Mouse (Mus musculus) cerebellum, adult (tissue): ENCODE results near the gene Epha6.

Experiments used
- ATAC-seq: cut with Nextera tagmentation; 2 replicates; pipeline ENCODE4 v1.9.2; 2017; ENCODE audit warnings: mild to moderate bottlenecking, moderate library complexity, mixed read lengths; ENCODE audit not compliant: insufficient number of reproducible peaks, low FRiP score, low TSS enrichment

Gene Epha6

GRCm38 (mm10) chr16:60266367-60267351 lies 338.7 kb downstream of the Epha6 start:
- ATAC-seq, result no peak

DNA sequence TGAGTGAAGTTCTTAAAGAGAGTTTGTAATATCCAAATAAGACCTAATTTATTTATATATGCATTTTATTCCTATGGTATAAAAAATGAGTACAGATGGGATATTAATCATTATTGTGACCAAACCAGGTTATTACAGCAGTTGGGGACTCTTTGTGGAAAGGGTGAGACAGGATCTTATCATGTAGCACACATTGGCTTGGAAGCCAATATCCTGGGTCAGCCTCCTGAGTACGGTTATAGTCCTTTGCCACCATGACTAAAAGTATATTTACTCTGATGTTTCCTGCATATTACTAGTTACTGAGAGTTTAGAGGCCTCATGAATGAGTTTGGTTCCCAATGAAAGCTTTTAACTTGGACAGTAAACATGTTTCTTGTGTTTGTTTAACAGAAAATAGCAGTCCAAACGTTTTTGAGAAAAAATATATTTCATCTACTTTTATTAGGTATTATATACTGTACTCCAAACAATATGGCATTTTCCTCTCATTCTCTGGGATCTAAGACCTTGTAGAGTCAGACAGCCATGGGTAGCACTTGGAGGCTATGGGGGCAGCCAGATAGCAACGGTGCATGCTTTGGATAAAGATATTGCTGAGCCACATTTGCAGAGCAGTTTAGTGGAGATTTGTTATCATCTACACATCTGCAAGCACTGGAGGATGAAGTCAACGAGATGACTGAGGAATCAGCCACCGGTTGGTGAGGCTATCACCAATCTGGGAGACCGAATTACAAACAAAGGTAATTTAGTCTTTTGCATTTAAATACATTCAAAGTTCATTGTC lies 340.4 kb downstream of the Epha6 start:
- no peak for ATAC-seq

- ATAC-seq, result no peak
Measured at GRCm38 (mm10) chr16:60258151-60258635, 347.1 kb downstream of the Epha6 start.

- ATAC-seq, result no peak
Measured at GRCm38 (mm10) chr16:60257623-60258022, 347.7 kb downstream of the Epha6 start.

DNA sequence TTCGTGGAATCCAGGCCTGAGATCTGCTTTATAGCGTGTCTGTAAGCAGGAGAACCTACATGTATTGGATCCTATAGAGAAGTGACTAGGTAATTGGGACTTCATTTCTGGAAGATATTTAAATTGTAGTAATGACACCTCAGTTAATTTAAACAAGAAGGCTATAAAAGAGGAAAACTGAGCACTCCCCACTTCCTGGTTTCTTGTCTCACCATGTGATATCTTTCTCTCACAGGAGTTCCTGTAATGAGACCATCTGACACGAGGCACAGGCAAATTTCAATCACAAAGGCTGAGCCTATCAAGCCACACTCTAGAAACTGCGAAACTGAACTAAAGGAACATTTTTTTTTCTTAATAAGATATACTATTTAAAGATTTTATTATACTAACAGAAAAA lies 348.3 kb downstream of the Epha6 start:
- ATAC-seq, result no peak

DNA sequence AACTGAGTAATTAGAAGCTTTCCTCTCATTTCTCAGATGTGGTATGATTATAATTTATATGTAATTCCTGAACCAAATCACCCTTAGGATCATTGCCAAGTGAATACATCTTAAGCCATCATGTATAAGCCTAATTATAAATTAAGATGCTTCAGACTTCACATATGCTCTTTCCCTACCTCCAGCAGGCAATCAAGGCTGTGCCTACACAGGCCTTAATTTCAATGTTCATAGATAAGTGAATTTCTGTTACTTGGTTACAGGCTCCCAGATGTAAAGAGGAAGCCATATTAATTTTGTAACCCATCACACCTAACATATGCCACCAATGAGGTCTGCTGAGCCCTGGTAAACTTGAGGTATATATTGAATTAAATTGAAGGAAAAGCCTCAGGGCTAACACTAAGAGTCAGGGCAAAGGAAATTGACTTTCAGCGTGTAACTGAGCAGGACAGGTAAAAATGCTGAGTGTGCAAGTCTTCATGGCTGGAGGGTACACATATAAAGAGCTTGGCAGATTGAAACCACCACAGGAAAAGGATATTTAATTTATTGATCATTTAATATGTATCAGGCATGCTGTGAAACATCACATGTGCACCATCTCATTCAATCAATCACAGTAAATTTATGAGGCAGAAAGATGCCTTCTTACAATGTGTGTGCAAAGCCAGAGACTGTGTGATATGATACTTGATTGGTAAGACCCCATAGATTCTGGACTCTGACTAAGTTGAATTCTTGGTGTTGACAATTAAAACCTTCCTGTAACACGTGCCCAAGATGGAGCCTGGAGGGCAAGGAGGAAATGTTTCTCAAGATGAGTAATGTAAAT lies 365.8 kb downstream of the Epha6 start:
- no peak for ATAC-seq

DNA sequence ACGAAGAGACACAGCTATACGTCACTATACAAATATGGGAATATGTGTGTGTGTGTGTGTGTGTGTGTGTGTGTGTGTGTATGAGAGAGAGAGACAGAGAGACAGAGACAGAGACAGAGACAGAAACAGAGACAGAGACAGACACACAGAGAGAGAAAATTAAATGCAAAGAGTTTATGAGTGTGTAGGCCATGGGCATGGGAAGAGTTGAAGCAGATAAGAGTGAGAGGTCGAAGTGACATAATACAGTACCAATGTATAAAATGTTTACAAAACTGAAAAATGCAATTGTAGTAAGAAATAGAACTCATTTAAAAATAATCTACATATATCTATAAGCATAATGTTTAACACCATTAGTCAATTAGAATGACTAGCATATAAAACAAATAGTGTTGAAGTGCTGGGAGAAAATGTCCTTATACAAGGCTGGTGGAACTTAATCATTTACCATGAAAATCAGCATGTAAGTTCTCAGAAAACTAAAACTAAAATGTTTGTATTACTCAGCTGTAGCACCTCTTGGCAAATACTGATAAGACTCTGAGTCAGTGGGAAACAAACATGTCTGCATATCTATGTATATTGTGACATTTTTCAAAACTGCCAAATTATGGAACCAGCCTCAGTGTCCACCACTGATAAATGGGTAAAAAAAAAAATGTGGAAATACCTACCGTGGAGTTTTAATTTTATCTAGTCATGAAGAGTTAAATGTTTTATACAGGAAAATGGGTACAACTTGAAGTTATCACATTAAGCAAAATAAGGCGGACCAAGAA lies 371.2 kb downstream of the Epha6 start:
- ATAC-seq, result no peak

DNA sequence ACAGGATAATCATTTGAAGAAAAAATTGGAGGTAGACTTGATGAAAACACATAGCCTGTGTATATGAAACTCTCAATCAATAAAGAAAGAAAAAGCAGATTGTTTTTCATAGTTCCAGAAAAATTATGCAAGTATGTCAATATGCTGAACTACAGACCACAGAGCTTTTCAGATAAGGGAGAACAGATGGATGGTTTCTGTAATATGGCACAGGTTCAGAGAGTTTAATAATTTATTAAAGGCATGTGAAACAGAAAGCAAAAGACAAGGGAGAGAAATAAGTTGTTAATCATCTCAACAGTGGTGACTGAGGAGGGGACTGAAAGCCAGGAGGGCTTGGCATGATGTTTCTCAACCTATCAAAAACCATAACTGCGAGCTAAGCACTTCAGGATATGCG lies 372.3 kb downstream of the Epha6 start:
- no peak for ATAC-seq

DNA sequence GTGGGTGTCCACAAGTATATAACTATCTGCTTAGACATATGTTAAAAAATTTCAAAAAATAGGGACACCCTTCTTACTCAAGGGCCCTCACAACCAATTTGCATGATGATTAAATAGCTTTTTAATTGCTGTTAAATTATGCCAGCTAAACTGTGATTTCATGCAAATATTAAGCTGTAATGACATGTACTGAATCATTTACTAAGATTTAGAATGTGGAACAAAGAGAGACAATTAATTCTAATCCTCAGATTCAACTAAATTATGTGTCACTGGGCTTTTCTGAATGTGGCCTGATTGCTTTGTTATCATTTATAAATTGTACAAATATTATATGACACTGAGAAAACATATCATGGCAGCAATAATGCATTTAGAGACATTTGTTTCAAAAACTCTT lies 396.2 kb downstream of the Epha6 start:
- no peak for ATAC-seq

- ATAC-seq, result no peak
Measured at GRCm38 (mm10) chr16:60175580-60175979, 429.8 kb downstream of the Epha6 start.

DNA sequence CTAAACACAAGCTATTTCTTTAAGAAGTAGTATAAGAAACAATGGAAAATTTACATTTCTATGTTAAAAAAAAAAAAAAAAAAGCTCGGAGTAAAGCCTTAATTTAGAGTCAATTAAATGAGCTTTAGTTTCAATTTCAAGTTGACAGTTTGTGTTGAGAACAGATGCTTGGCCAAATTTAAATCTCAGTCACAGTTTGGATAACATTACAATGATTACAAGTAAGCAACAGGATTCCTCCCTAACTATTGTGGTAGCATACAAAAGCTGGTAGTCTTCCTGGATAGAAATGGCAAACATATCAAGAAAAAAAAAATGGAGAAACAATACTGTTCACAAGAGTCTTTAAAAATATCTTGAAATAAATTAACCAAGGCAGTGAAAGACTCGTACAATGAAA lies 452.9 kb downstream of the Epha6 start:
- ATAC-seq, result no peak

- ATAC-seq, result no peak
Measured at GRCm38 (mm10) chr16:60144370-60144769, 461.0 kb downstream of the Epha6 start.

GRCm38 (mm10) chr16:60121435-60121834 lies 483.9 kb downstream of the Epha6 start:
- no peak for ATAC-seq

GRCm38 (mm10) chr16:60102210-60102609 lies 503.1 kb downstream of the Epha6 start:
- ATAC-seq, result peak; percentile 70; the same call in 1 of the 2 replicates

GRCm38 (mm10) chr16:60095333-60095732 lies 510.0 kb downstream of the Epha6 start:
- no peak for ATAC-seq

DNA sequence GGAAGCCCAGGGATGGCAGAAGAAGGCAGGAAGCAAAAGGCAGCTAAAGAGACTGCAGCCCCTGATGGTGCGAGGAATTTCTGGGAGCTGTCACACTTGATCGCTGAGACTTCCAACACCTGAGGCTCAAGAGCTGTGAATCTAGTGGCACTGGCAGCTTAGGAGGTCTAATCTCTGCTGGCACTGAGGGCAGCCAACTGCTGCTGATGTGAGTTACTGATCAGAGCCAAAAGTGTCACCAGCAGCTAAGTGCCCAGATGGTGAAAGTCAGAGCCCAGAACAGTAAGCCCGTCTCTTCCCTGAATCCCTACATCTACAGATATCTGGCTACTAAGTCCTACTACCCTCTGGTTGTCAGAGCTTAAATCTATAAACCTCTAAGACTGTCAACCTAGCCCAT lies 518.4 kb downstream of the Epha6 start:
- no peak for ATAC-seq

DNA sequence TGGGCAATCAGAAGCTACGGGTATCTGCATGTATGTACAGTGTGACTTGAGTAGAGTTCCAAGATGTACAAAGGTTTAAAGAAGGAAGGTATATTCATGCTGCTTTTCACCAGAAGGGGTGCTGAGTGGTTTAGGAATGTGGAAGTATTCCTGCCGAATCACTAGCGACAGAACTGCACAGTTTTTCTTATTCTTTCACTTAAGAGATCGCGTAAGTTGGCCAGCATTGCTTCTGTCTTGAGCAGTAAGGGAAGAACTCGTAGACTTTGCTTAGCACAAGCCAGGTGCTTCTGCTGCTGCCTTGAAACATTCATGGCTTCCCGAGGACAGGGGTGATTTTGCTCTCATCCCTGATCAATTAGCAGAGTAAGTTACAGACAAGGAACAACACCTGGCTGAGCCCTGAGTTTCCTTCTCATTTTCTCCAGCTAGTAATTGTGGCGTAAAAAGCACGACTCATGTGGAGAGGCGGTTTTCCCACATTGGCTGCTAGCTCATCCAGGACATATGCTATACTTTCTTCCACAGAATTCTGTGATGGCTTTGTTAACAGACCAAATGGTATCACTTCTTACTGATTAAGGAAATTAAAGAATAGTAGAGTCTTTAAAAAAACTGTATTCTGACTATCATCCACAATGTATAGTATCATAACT lies 534.7 kb downstream of the Epha6 start:
- no peak for ATAC-seq

DNA sequence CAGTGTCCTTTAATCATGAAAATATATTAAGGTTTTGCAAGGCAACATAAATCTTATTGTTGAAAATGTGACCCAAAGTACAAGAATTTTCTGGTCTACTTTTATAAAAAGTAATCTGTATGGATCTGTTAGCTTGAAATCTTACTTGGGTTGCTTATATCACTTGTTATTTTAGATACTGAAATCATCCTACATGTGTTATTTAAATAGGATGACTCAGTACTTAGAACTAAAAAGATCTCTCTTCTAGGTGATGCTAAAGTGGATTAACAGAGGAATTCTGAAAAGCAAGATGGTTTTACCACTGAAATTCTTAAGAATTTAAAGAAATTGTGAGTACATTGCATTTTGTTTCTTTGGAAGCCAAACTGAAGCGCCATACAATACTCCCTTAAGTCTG lies 561.5 kb downstream of the Epha6 start:
- no peak for ATAC-seq

GRCm38 (mm10) chr16:60028381-60028780 lies 577.0 kb downstream of the Epha6 start:
- ATAC-seq, result no peak
